Mouse (Mus musculus): ENCODE results near the gene Car4.

Gene Car4

GRCm38 (mm10) chr11:84958271-84958630 lies 665 bp downstream of the Car4 start:
- no peak for DNase-seq (ENCODE audit: low read depth, low spot score)

GRCm38 (mm10) chr11:84959181-84959580 lies 1.6 kb downstream of the Car4 start:
- no peak for DNase-seq (ENCODE audit: low read depth, low spot score)

- DNase-seq (ENCODE audit: low read depth, low spot score) = no peak
Measured at GRCm38 (mm10) chr11:84959701-84960181, 2.2 kb downstream of the Car4 start.

- DNase-seq (ENCODE audit: low read depth, low spot score) = no peak
Measured at GRCm38 (mm10) chr11:84960291-84960690, 2.7 kb downstream of the Car4 start.

- no peak for DNase-seq (ENCODE audit: low read depth, low spot score)
Measured at GRCm38 (mm10) chr11:84960780-84961179, 3.2 kb downstream of the Car4 start.

- no peak for DNase-seq (ENCODE audit: low read depth, low spot score)
Measured at GRCm38 (mm10) chr11:84961571-84961970, 4.0 kb downstream of the Car4 start.

GRCm38 (mm10) chr11:84962536-84962935 lies 5.0 kb downstream of the Car4 start:
- no peak for DNase-seq (ENCODE audit: low read depth, low spot score)

GRCm38 (mm10) chr11:84963556-84963955 lies 6.0 kb downstream of the Car4 start:
- no peak for DNase-seq (ENCODE audit: low read depth, low spot score)

- DNase-seq (ENCODE audit: low read depth, low spot score) = no peak
Measured at GRCm38 (mm10) chr11:84966696-84967095, 9.1 kb downstream of the Car4 start.

- no peak for DNase-seq (ENCODE audit: low read depth, low spot score)
Measured at GRCm38 (mm10) chr11:84967113-84967512, 9.5 kb downstream of the Car4 start.

GRCm38 (mm10) chr11:84968309-84968708 lies 10.7 kb downstream of the Car4 start:
- DNase-seq (ENCODE audit: low read depth, low spot score) = no peak

- DNase-seq (ENCODE audit: low read depth, low spot score) = no peak
Measured at GRCm38 (mm10) chr11:84968775-84969174, 11.2 kb downstream of the Car4 start.

GRCm38 (mm10) chr11:84972067-84972466 lies 14.5 kb downstream of the Car4 start:
- DNase-seq (ENCODE audit: low read depth, low spot score) = no peak

- no peak for DNase-seq (ENCODE audit: low read depth, low spot score)
Measured at GRCm38 (mm10) chr11:84973661-84974060, 16.1 kb downstream of the Car4 start.

GRCm38 (mm10) chr11:84974582-84974981 lies 17.0 kb downstream of the Car4 start:
- no peak for DNase-seq (ENCODE audit: low read depth, low spot score)

GRCm38 (mm10) chr11:84976706-84977105 lies 19.1 kb downstream of the Car4 start:
- DNase-seq (ENCODE audit: low read depth, low spot score) = no peak

- DNase-seq (ENCODE audit: low read depth, low spot score) = no peak
Measured at GRCm38 (mm10) chr11:84977385-84977952, 19.9 kb downstream of the Car4 start.

- DNase-seq (ENCODE audit: low read depth, low spot score) = peak; percentile 62
Measured at GRCm38 (mm10) chr11:84978113-84978512, 20.5 kb downstream of the Car4 start.

GRCm38 (mm10) chr11:84979351-84979750 lies 21.8 kb downstream of the Car4 start:
- DNase-seq (ENCODE audit: low read depth, low spot score) = no peak

- DNase-seq (ENCODE audit: low read depth, low spot score) = no peak
Measured at GRCm38 (mm10) chr11:84980697-84981096, 23.1 kb downstream of the Car4 start.

- DNase-seq (ENCODE audit: low read depth, low spot score) = no peak
Measured at GRCm38 (mm10) chr11:84985421-84985820, 27.8 kb downstream of the Car4 start.

GRCm38 (mm10) chr11:84988341-84988919 lies 30.8 kb downstream of the Car4 start:
- no peak for DNase-seq (ENCODE audit: low read depth, low spot score)

GRCm38 (mm10) chr11:84992996-84993395 lies 35.4 kb downstream of the Car4 start:
- peak; percentile 10 for DNase-seq (ENCODE audit: low read depth, low spot score)

GRCm38 (mm10) chr11:84995241-84995640 lies 37.7 kb downstream of the Car4 start:
- DNase-seq (ENCODE audit: low read depth, low spot score) = no peak
